Mouse (Mus musculus) embryonic facial prominence, embryonic 12.5 days (tissue): Measurements from ENCODE around the gene Ifi203. TPM values are rescaled to one million over a fixed set of nuclear protein-coding genes. Genes with fewer than 3 reads are reported as not detected.
"Not testable (repeated sequence)": the region's sequence is repeated elsewhere in the genome, so short reads cannot be mapped to it uniquely, and the experiment has no call there.

Source experiments
- ATAC-seq: fragments of 200-750 bp; cut with Nextera tagmentation; 2 replicates; pipeline ENCODE4 v1.8.0; 2017; ENCODE audit not compliant: insufficient number of reproducible peaks, insufficient read depth, low FRiP score, low TSS enrichment
- H3K27ac ChIP-seq: fragments of 300-500 bp; sonication (generic); 2 replicates; pipeline ENCODE4 v1.5.1; 2016; ENCODE audit warnings: mild to moderate bottlenecking
- H3K27me3 ChIP-seq: fragments of 300-500 bp; sonication (generic); 2 replicates; pipeline ENCODE4 v1.6.1; 2016; ENCODE audit warnings: mild to moderate bottlenecking, moderate library complexity
- H3K36me3 ChIP-seq: fragments of 300-500 bp; sonication (generic); 2 replicates; pipeline ENCODE4 v1.6.1; 2016; ENCODE audit warnings: mild to moderate bottlenecking
- H3K4me1 ChIP-seq: fragments of 300-500 bp; sonication (generic); 2 replicates; pipeline ENCODE4 v1.6.1; 2016
- H3K4me2 ChIP-seq: fragments of 300-500 bp; sonication (generic); replicated peaks from 2 replicates; pipeline ENCODE4 v1.6.1; 2016; ENCODE audit warnings: mild to moderate bottlenecking, moderate library complexity
- H3K4me3 ChIP-seq: fragments of 300-500 bp; sonication (generic); 2 replicates; pipeline ENCODE4 v1.5.1; 2016; ENCODE audit warnings: mild to moderate bottlenecking
- H3K9ac ChIP-seq: fragments of 300-500 bp; sonication (generic); 2 replicates; pipeline ENCODE4 v1.6.1; 2016; ENCODE audit warnings: mild to moderate bottlenecking, moderate library complexity
- H3K9me3 ChIP-seq: fragments of 300-500 bp; sonication (generic); 2 replicates; pipeline ENCODE4 v1.6.1; 2016; ENCODE audit warnings: mild to moderate bottlenecking, moderate library complexity
- WGBS: fragments of 180-500 bp; shearing (Covaris S2); methylation state at CpG from one replicate; pipeline ENCODE4 v1.1.7; 2016; 5-methylcytosine and 5-hydroxymethylcytosine counted together
- polyA plus RNA-seq: library from polyadenylated mRNA; unstranded; fragments of >200 nt; fragmentation: Nextera tagmentation; extraction: Ambion mirVana; gene quantifications from 2 replicates; pipeline ENCODE4 v1.2.1, GENCODE M21; 2016

Gene Ifi203
- polyA plus RNA-seq, 1 experiment from 2014 or later: 0.40 TPM

- H3K4me3 ChIP-seq, ATAC-seq, H3K27ac ChIP-seq, H3K4me2 ChIP-seq, H3K27me3 ChIP-seq, H3K36me3 ChIP-seq, H3K9ac ChIP-seq, H3K4me1 ChIP-seq, H3K9me3 ChIP-seq: not testable (repeated sequence)
- 78% methylated on average over 5 of the region's 5 CpGs for WGBS
Observed at GRCm38 (mm10) chr1:173879225-173879987, 63.1 kb downstream of the Ifi203 start.

- 81% methylated on average over 6 of the region's 6 CpGs for WGBS
- H3K4me2 ChIP-seq, ATAC-seq, H3K36me3 ChIP-seq, H3K4me3 ChIP-seq, H3K27ac ChIP-seq, H3K27me3 ChIP-seq, H3K9me3 ChIP-seq, H3K9ac ChIP-seq, H3K4me1 ChIP-seq: not testable (repeated sequence)
Observed at GRCm38 (mm10) chr1:173878264-173878663, 64.2 kb downstream of the Ifi203 start.

- H3K4me3 ChIP-seq, H3K9me3 ChIP-seq, H3K27ac ChIP-seq, H3K27me3 ChIP-seq, H3K4me1 ChIP-seq, H3K9ac ChIP-seq, ATAC-seq, H3K36me3 ChIP-seq, H3K4me2 ChIP-seq: not testable (repeated sequence)
- WGBS: 78% methylated on average over 1 of the region's 1 CpGs
Observed at GRCm38 (mm10) chr1:173877125-173877524, 65.3 kb downstream of the Ifi203 start.

Other genes starting within 250 kb of the Ifi203 start
- 0.26 and 0.33 TPM in 2 replicates for gene Ifi207, start 200.9 kb downstream of the Ifi203 start, polyA plus RNA-seq
- 0.38 and 1.0 TPM in 2 replicates for gene Ifi204, start 175.7 kb downstream of the Ifi203 start, polyA plus RNA-seq
- gene Ifi211, start 29.6 kb downstream of the Ifi203 start, polyA plus RNA-seq: 0.45 and 0.52 TPM in 2 replicates
- 0.67 and 0.74 TPM in 2 replicates for gene Mndal, start 181 bp downstream of the Ifi203 start, polyA plus RNA-seq
- gene Ifi202b, start 40.1 kb upstream of the Ifi203 start, polyA plus RNA-seq: 0.09 and 0.43 TPM in 2 replicates
- gene Ifi205, start 89.1 kb upstream of the Ifi203 start, polyA plus RNA-seq: not detected in 2 replicates
- 0.06 and 0.09 TPM in 2 replicates for gene Olfr433, start 98.0 kb upstream of the Ifi203 start, polyA plus RNA-seq
- not detected in 2 replicates for gene Olfr432, start 106.5 kb upstream of the Ifi203 start, polyA plus RNA-seq
- 0.09 TPM in 1 of 2 replicates, not detected in the other for gene Olfr430, start 123.9 kb upstream of the Ifi203 start, polyA plus RNA-seq
- gene Olfr429, start 141.7 kb upstream of the Ifi203 start, polyA plus RNA-seq: not detected in 2 replicates
- not detected in 2 replicates for gene Olfr427, start 154.2 kb upstream of the Ifi203 start, polyA plus RNA-seq
- 0.22 and 0.79 TPM in 2 replicates for gene Olfr231, start 178.5 kb upstream of the Ifi203 start, polyA plus RNA-seq
- not detected in 2 replicates for gene Olfr424, start 188.8 kb upstream of the Ifi203 start, polyA plus RNA-seq
- gene Olfr420, start 213.0 kb upstream of the Ifi203 start, polyA plus RNA-seq: 0.08 TPM in 1 of 2 replicates, not detected in the other
- 0.93 and 1.3 TPM in 2 replicates for gene Spta1, start 230.1 kb upstream of the Ifi203 start, polyA plus RNA-seq